Mouse (Mus musculus): ENCODE measurements around the gene Arsg. TPM values are rescaled to one million over a fixed set of nuclear protein-coding genes. Genes with fewer than 3 reads are reported as not detected.

Gene Arsg
- polyA plus RNA-seq, 1 experiment from 2014 or later, result 2.7 TPM

- WGBS, result 36% methylated on average over 15 of the region's 15 CpGs
These were observed 2.0 kb upstream of the Arsg start for GRCm38 (mm10) chr11:109470921-109471861.

GRCm38 (mm10) chr11:109472171-109472691, 943 bp upstream of the Arsg start:
- H3K36me3 ChIP-seq, result no peaks in the 10 kb centered on the region
- H3K27ac ChIP-seq, result no peak overlapping the region; the same call in 1 of the 2 replicates
- no peaks in the 10 kb centered on the region; the same call in 1 of the 2 replicates for H3K27me3 ChIP-seq (replicated peaks)
- 0% methylated on average over 33 of the region's 33 CpGs for WGBS
- no peaks in the 10 kb centered on the region for H3K9me3 ChIP-seq
- peak overlapping the region; percentile 96 for H3K9ac ChIP-seq
- H3K4me2 ChIP-seq (replicated peaks), result peak overlapping the region; percentile 93
- H3K4me3 ChIP-seq, result peak overlapping the region; percentile 75
- H3K4me1 ChIP-seq, result peaks cover 24% of the 10 kb centered on the region
- no peak; the same call in 1 of the 2 replicates for ATAC-seq (ENCODE audit: low FRiP score, low read depth)

More at GRCm38 (mm10) chr11:109470921-109471861, 2.0 kb upstream of the Arsg start:
- Histone ChIP-seq H3K36me3 (no peaks in the 10 kb centered on the region), H3K9ac (no peak overlapping the region), H3K4me2 (replicated peaks) (peak overlapping the region; percentile 93), H3K27ac (no peak overlapping the region), H3K9me3 (no peaks in the 10 kb centered on the region), H3K4me1 (peaks cover 17% of the 10 kb centered on the region), H3K4me3 (no peak overlapping the region), H3K27me3 (replicated peaks) (no peaks in the 10 kb centered on the region; the same call in 1 of the 2 replicates)
- ATAC-seq (ENCODE audit: low FRiP score, low read depth), result no peak

GRCm38 (mm10) chr11:109472821-109473170, 378 bp upstream of the Arsg start:
- WGBS, result 0% methylated on average over 12 of the region's 13 CpGs
- no peaks in the 10 kb centered on the region for H3K9me3 ChIP-seq
- no peaks in the 10 kb centered on the region for H3K36me3 ChIP-seq
- no peak for ATAC-seq (ENCODE audit: low FRiP score, low read depth)
- peak overlapping the region; percentile 93 for H3K4me2 ChIP-seq (replicated peaks)
- H3K4me3 ChIP-seq, result peak overlapping the region; percentile 75
- peak overlapping the region; percentile 86 for H3K27ac ChIP-seq
- peaks cover 30% of the 10 kb centered on the region for H3K4me1 ChIP-seq
- H3K27me3 ChIP-seq (replicated peaks), result no peaks in the 10 kb centered on the region; the same call in 1 of the 2 replicates
- H3K9ac ChIP-seq, result peak overlapping the region; percentile 96

GRCm38 (mm10) chr11:109474086-109474742, 1.0 kb downstream of the Arsg start:
- no peaks in the 10 kb centered on the region for H3K36me3 ChIP-seq
- no peaks in the 10 kb centered on the region for H3K9me3 ChIP-seq
- H3K27me3 ChIP-seq (replicated peaks), result no peaks in the 10 kb centered on the region; the same call in 1 of the 2 replicates
- peak overlapping the region; percentile 93 for H3K4me2 ChIP-seq (replicated peaks)
- peak overlapping the region; percentile 96 for H3K9ac ChIP-seq
- 12% methylated on average over 14 of the region's 14 CpGs for WGBS
- peak overlapping the region; percentile 75 for H3K4me3 ChIP-seq
- H3K27ac ChIP-seq, result peak overlapping the region; percentile 86
- peak; percentile 37 for ATAC-seq (ENCODE audit: low FRiP score, low read depth)
- H3K4me1 ChIP-seq, result peaks cover 33% of the 10 kb centered on the region

- Histone ChIP-seq H3K9me3 (no peaks in the 10 kb centered on the region), H3K4me2 (replicated peaks) (no peak overlapping the region), H3K27ac (no peak overlapping the region), H3K27me3 (replicated peaks) (no peaks in the 10 kb centered on the region; the same call in 1 of the 2 replicates), H3K4me3 (no peak overlapping the region), H3K9ac (no peak overlapping the region), H3K4me1 (peaks cover 33% of the 10 kb centered on the region), H3K36me3 (no peaks in the 10 kb centered on the region)
- 80% methylated on average over 13 of the region's 13 CpGs for whole genome bisulfite sequencing
- no peak for ATAC-seq (ENCODE audit: low FRiP score, low read depth)
These were observed 1.7 kb downstream of the Arsg start for GRCm38 (mm10) chr11:109474836-109475235.

GRCm38 (mm10) chr11:109475717-109476116, 2.5 kb downstream of the Arsg start:
- Histone ChIP-seq H3K4me3 (no peak overlapping the region), H3K4me2 (replicated peaks) (0 out of 2 replicates have a peak overlapping the region, but pooled peaks have one; percentile 14), H3K4me1 (peaks cover 36% of the 10 kb centered on the region), H3K9ac (no peak overlapping the region), H3K27me3 (replicated peaks) (no peaks in the 10 kb centered on the region; the same call in 1 of the 2 replicates), H3K9me3 (no peaks in the 10 kb centered on the region), H3K36me3 (no peaks in the 10 kb centered on the region), H3K27ac (no peak overlapping the region)
- 71% methylated on average over 4 of the region's 4 CpGs for WGBS
- ATAC-seq (ENCODE audit: low FRiP score, low read depth), result no peak

GRCm38 (mm10) chr11:109476241-109476640, 3.1 kb downstream of the Arsg start:
- Histone ChIP-seq H3K9ac (no peak overlapping the region), H3K9me3 (no peaks in the 10 kb centered on the region), H3K27ac (no peak overlapping the region), H3K4me1 (peaks cover 36% of the 10 kb centered on the region), H3K4me2 (replicated peaks) (0 out of 2 replicates have a peak overlapping the region, but pooled peaks have one; percentile 14), H3K4me3 (no peak overlapping the region), H3K36me3 (no peaks in the 10 kb centered on the region), H3K27me3 (replicated peaks) (no peaks in the 10 kb centered on the region; the same call in 1 of the 2 replicates)
- WGBS, result 11% methylated on average over 2 of the region's 2 CpGs
- no peak for ATAC-seq (ENCODE audit: low FRiP score, low read depth)

- peaks cover 33% of the 10 kb centered on the region for H3K4me1 ChIP-seq
- 0 out of 2 replicates have a peak overlapping the region, but pooled peaks have one; percentile 14 for H3K4me2 ChIP-seq (replicated peaks)
- no peak overlapping the region for H3K27ac ChIP-seq
- ATAC-seq (ENCODE audit: low FRiP score, low read depth), result no peak
- no peak overlapping the region for H3K9ac ChIP-seq
- H3K9me3 ChIP-seq, result no peaks in the 10 kb centered on the region
- WGBS, result 40% methylated on average over 6 of the region's 6 CpGs
- H3K27me3 ChIP-seq (replicated peaks), result no peaks in the 10 kb centered on the region; the same call in 1 of the 2 replicates
- H3K4me3 ChIP-seq, result no peak overlapping the region
- H3K36me3 ChIP-seq, result no peaks in the 10 kb centered on the region
These were observed 3.5 kb downstream of the Arsg start for GRCm38 (mm10) chr11:109476653-109477052.

GRCm38 (mm10) chr11:109477606-109478380, 4.6 kb downstream of the Arsg start:
- Histone ChIP-seq H3K4me1 (peaks cover 26% of the 10 kb centered on the region), H3K9me3 (no peaks in the 10 kb centered on the region), H3K4me2 (replicated peaks) (no peak overlapping the region), H3K9ac (no peak overlapping the region), H3K27ac (no peak overlapping the region), H3K4me3 (no peak overlapping the region), H3K27me3 (replicated peaks) (no peaks in the 10 kb centered on the region; the same call in 1 of the 2 replicates), H3K36me3 (no peaks in the 10 kb centered on the region)
- no peak for ATAC-seq (ENCODE audit: low FRiP score, low read depth)
- WGBS, result 60% methylated on average over 16 of the region's 16 CpGs

- Histone ChIP-seq H3K9ac (no peak overlapping the region), H3K4me1 (peaks cover 22% of the 10 kb centered on the region)
- 46% methylated on average over 16 of the region's 16 CpGs for WGBS
These were observed 6.6 kb downstream of the Arsg start for GRCm38 (mm10) chr11:109479575-109480285.

GRCm38 (mm10) chr11:109480440-109480839, 7.3 kb downstream of the Arsg start:
- no peak overlapping the region for H3K9ac ChIP-seq
- ATAC-seq (ENCODE audit: low FRiP score, low read depth), result no peak
- H3K4me3 ChIP-seq, result no peak overlapping the region
- peaks cover 22% of the 10 kb centered on the region for H3K4me1 ChIP-seq
- H3K36me3 ChIP-seq, result no peaks in the 10 kb centered on the region
- H3K27me3 ChIP-seq (replicated peaks), result no peaks in the 10 kb centered on the region; the same call in 1 of the 2 replicates
- WGBS, result 81% methylated on average over 8 of the region's 8 CpGs
- no peak overlapping the region for H3K27ac ChIP-seq
- H3K4me2 ChIP-seq (replicated peaks), result no peak overlapping the region
- H3K9me3 ChIP-seq, result no peaks in the 10 kb centered on the region

More at GRCm38 (mm10) chr11:109479575-109480285, 6.6 kb downstream of the Arsg start:
- H3K27me3 ChIP-seq (replicated peaks), result no peaks in the 10 kb centered on the region; the same call in 1 of the 2 replicates
- no peaks in the 10 kb centered on the region for H3K9me3 ChIP-seq
- no peak overlapping the region for H3K4me2 ChIP-seq (replicated peaks)
- H3K27ac ChIP-seq, result no peak overlapping the region
- no peaks in the 10 kb centered on the region for H3K36me3 ChIP-seq
- H3K4me3 ChIP-seq, result no peak overlapping the region
- ATAC-seq (ENCODE audit: low FRiP score, low read depth), result no peak
